Mouse (Mus musculus) MEL (cell line): Measurements from ENCODE around the gene Dnm1.
A peak's percentile ranks its signal among the peaks of the same experiment; 100 is the strongest.

ENCODE experiments used
- BHLHE40 ChIP-seq: IDR thresholded peaks from 2 replicates; pipeline ENCODE4 v1.6.1; 2012; ENCODE audit warnings: low read depth, mild to moderate bottlenecking, inconsistent platforms, low read length, improper control_type of control experiment, borderline replicate concordance
- CHD1 ChIP-seq: IDR thresholded peaks from 2 replicates; pipeline ENCODE4 v1.6.1; 2012; ENCODE audit warnings: low read depth, mild to moderate bottlenecking, inconsistent platforms, low read length, improper control_type of control experiment
- CTCF ChIP-seq, 3 experiments: IDR thresholded peaks in 2 of 3; conservative IDR thresholded peaks in 1 of 3; 2 replicates each; pipeline ENCODE4 v1.5.1; 2011 to 2012; ENCODE audit warnings: low read length in 3 of 3, low read depth in 2 of 3, mild to moderate bottlenecking in 2 of 3, improper control_type of control experiment in 1 of 3, inconsistent platforms in 1 of 3, mixed read lengths in 1 of 3, moderate library complexity in 1 of 3; ENCODE audit not compliant: control insufficient read depth in 1 of 3, insufficient read depth in 1 of 3, poor library complexity in 1 of 3, severe bottlenecking in 1 of 3
- MXI1 ChIP-seq: IDR thresholded peaks from 2 replicates; pipeline ENCODE4 v1.6.1; 2011; ENCODE audit warnings: mild to moderate bottlenecking, low read depth, low read length, improper control_type of control experiment
- POLR2AphosphoS2 ChIP-seq: IDR thresholded peaks from 2 replicates; pipeline ENCODE4 v1.6.1; 2011; ENCODE audit warnings: low read length, improper control_type of control experiment
- ZKSCAN1 ChIP-seq: IDR thresholded peaks from 2 replicates; pipeline ENCODE4 v1.6.1; 2012; ENCODE audit warnings: low read depth, mild to moderate bottlenecking, inconsistent platforms, low read length, improper control_type of control experiment, moderate library complexity

- TF ChIP-seq CTCF (IDR thresholded peaks at IDR 0.05 in 2 of 3, conservative IDR thresholded peaks at IDR 0.05 in 1 of 3; ENCODE audit: control insufficient read depth in 1 of 3, insufficient read depth in 1 of 3, low read depth in 2 of 3, low read length in 3 of 3, poor library complexity in 1 of 3, severe bottlenecking in 1 of 3), result peak; percentile 80 to 88 (median 86)
- TF ChIP-seq MXI1, result no peak
- no peak for TF ChIP-seq ZKSCAN1
- TF ChIP-seq POLR2AphosphoS2, result no peak
- no peak for TF ChIP-seq BHLHE40
- TF ChIP-seq CHD1, result no peak
Measured at GRCm38 (mm10) chr2:32282727-32283126, 70.4 kb downstream of the Dnm1 start.
